Mouse (Mus musculus) neural tube, embryonic 15.5 days (tissue): ENCODE data around the gene Pm20d1. TPM values are rescaled to one million over a fixed set of nuclear protein-coding genes. Genes with fewer than 3 reads are reported as not detected.
"Not testable (repeated sequence)": the region's sequence is repeated elsewhere in the genome, so short reads cannot be mapped to it uniquely, and the experiment has no call there.

Experiments used
- ATAC-seq: fragments of 200-750 bp; cut with Nextera tagmentation; 2 replicates; pipeline ENCODE4 v1.8.0; 2017; ENCODE audit warnings: mild to moderate bottlenecking, moderate TSS enrichment, moderate library complexity; ENCODE audit not compliant: low FRiP score
- H3K27ac ChIP-seq: fragments of 300-500 bp; sonication (generic); replicated peaks from 2 replicates; pipeline ENCODE4 v1.5.1; 2015; ENCODE audit warnings: mild to moderate bottlenecking, inconsistent platforms
- H3K27me3 ChIP-seq: fragments of 300-500 bp; sonication (generic); replicated peaks from 2 replicates; pipeline ENCODE4 v1.6.1; 2015; ENCODE audit warnings: inconsistent platforms
- H3K36me3 ChIP-seq: fragments of 300-500 bp; sonication (generic); 2 replicates; pipeline ENCODE4 v1.6.1; 2015; ENCODE audit warnings: inconsistent platforms
- H3K4me1 ChIP-seq: fragments of 300-500 bp; sonication (generic); 2 replicates; pipeline ENCODE4 v1.6.1; 2015; ENCODE audit warnings: inconsistent platforms
- H3K4me2 ChIP-seq: fragments of 300-500 bp; sonication (generic); 2 replicates; pipeline ENCODE4 v1.6.1; 2015; ENCODE audit warnings: inconsistent platforms, mild to moderate bottlenecking, moderate library complexity
- H3K4me3 ChIP-seq: fragments of 300-500 bp; sonication (generic); replicated peaks from 2 replicates; pipeline ENCODE4 v1.5.1; 2015; ENCODE audit warnings: mild to moderate bottlenecking, inconsistent platforms
- H3K9ac ChIP-seq: fragments of 300-500 bp; sonication (generic); replicated peaks from 2 replicates; pipeline ENCODE4 v1.6.1; 2015; ENCODE audit warnings: mild to moderate bottlenecking, inconsistent platforms
- H3K9me3 ChIP-seq: fragments of 300-500 bp; sonication (generic); replicated peaks from 2 replicates; pipeline ENCODE4 v1.6.1; 2016; ENCODE audit warnings: inconsistent platforms
- WGBS: fragments of 180-500 bp; shearing (Covaris S2); methylation state at CpG from one replicate; pipeline ENCODE4 v1.1.7; 2015; ENCODE audit warnings: mixed read lengths; 5-methylcytosine and 5-hydroxymethylcytosine counted together
- polyA plus RNA-seq: library from polyadenylated mRNA; unstranded; fragments of >200 nt; fragmentation: Nextera tagmentation; extraction: Ambion mirVana; gene quantifications from 2 replicates; pipeline ENCODE4 v1.2.1, GENCODE M21; 2015

Pm20d1 gene
- polyA plus RNA-seq, 1 experiment from 2014 or later = 0.13 TPM

GRCm38 (mm10) chr1:131801071-131801470, 3.9 kb downstream of the Pm20d1 start:
- 92% methylated on average over 8 of the region's 8 CpGs for WGBS

GRCm38 (mm10) chr1:131802652-131803051, 5.5 kb downstream of the Pm20d1 start:
- 94% methylated on average over 5 of the region's 5 CpGs for WGBS
- no peak overlapping the region for H3K27ac ChIP-seq
- H3K4me3 ChIP-seq = no peak overlapping the region
- no peak overlapping the region for H3K9ac ChIP-seq
- no peak for ATAC-seq
- no peaks in the 10 kb centered on the region for H3K9me3 ChIP-seq
- H3K36me3 ChIP-seq = no peaks in the 10 kb centered on the region
- H3K27me3 ChIP-seq = no peaks in the 10 kb centered on the region
- no peak overlapping the region for H3K4me2 ChIP-seq
- H3K4me1 ChIP-seq = peaks cover under 1% of the 10 kb centered on the region; the same call in 1 of the 2 replicates

More at GRCm38 (mm10) chr1:131801071-131801470, 3.9 kb downstream of the Pm20d1 start:
- ATAC-seq = no peak
- no peak overlapping the region for H3K27ac ChIP-seq
- no peaks in the 10 kb centered on the region for H3K27me3 ChIP-seq
- no peaks in the 10 kb centered on the region for H3K9me3 ChIP-seq
- no peak overlapping the region for H3K4me3 ChIP-seq
- no peaks in the 10 kb centered on the region for H3K36me3 ChIP-seq
- no peak overlapping the region for H3K4me2 ChIP-seq
- no peak overlapping the region for H3K9ac ChIP-seq
- peaks cover 7% of the 10 kb centered on the region for H3K4me1 ChIP-seq

- Histone ChIP-seq H3K27me3 (no peaks in the 10 kb centered on the region), H3K27ac (no peak overlapping the region), H3K9me3 (no peaks in the 10 kb centered on the region), H3K36me3 (no peaks in the 10 kb centered on the region), H3K4me2 (no peak overlapping the region), H3K4me3 (no peak overlapping the region), H3K4me1 (no peaks in the 10 kb centered on the region), H3K9ac (no peak overlapping the region)
- 98% methylated on average over 3 of the region's 3 CpGs for WGBS
- no peak for ATAC-seq
Measured at GRCm38 (mm10) chr1:131804166-131804565, 7.0 kb downstream of the Pm20d1 start.

GRCm38 (mm10) chr1:131808986-131809385, 11.8 kb downstream of the Pm20d1 start:
- 85% methylated on average over 1 of the region's 1 CpGs for WGBS
- H3K36me3 ChIP-seq = no peaks in the 10 kb centered on the region
- H3K9me3 ChIP-seq = no peaks in the 10 kb centered on the region

GRCm38 (mm10) chr1:131809651-131810050, 12.5 kb downstream of the Pm20d1 start:
- H3K9ac ChIP-seq = no peak overlapping the region
- WGBS = 72% methylated on average over 2 of the region's 2 CpGs
- no peaks in the 10 kb centered on the region for H3K36me3 ChIP-seq
- no peak overlapping the region for H3K27ac ChIP-seq
- no peak for ATAC-seq
- H3K4me2 ChIP-seq = no peak overlapping the region
- no peaks in the 10 kb centered on the region for H3K9me3 ChIP-seq
- H3K27me3 ChIP-seq = no peaks in the 10 kb centered on the region
- no peak overlapping the region for H3K4me3 ChIP-seq
- no peaks in the 10 kb centered on the region for H3K4me1 ChIP-seq

More at GRCm38 (mm10) chr1:131808986-131809385, 11.8 kb downstream of the Pm20d1 start:
- Histone ChIP-seq H3K27me3 (no peaks in the 10 kb centered on the region), H3K4me1 (no peaks in the 10 kb centered on the region), H3K4me3 (no peak overlapping the region), H3K27ac (no peak overlapping the region), H3K4me2 (no peak overlapping the region), H3K9ac (no peak overlapping the region)
- ATAC-seq = no peak

GRCm38 (mm10) chr1:131811393-131811792, 14.2 kb downstream of the Pm20d1 start:
- H3K9me3 ChIP-seq = no peaks in the 10 kb centered on the region
- ATAC-seq = no peak
- no peaks in the 10 kb centered on the region for H3K36me3 ChIP-seq
- no peaks in the 10 kb centered on the region for H3K27me3 ChIP-seq
- no peak overlapping the region for H3K27ac ChIP-seq
- no peak overlapping the region for H3K4me3 ChIP-seq
- H3K9ac ChIP-seq = no peak overlapping the region
- 84% methylated on average over 1 of the region's 1 CpGs for WGBS
- H3K4me2 ChIP-seq = no peak overlapping the region
- H3K4me1 ChIP-seq = no peaks in the 10 kb centered on the region

- H3K27me3 ChIP-seq = no peaks in the 10 kb centered on the region
- ATAC-seq = no peak
- no peaks in the 10 kb centered on the region for H3K9me3 ChIP-seq
- H3K4me2 ChIP-seq = no peak overlapping the region
- no peak overlapping the region for H3K9ac ChIP-seq
- H3K4me1 ChIP-seq = no peaks in the 10 kb centered on the region
- no peaks in the 10 kb centered on the region for H3K36me3 ChIP-seq
- WGBS = 78% methylated on average over 9 of the region's 9 CpGs
- no peak overlapping the region for H3K4me3 ChIP-seq
- no peak overlapping the region for H3K27ac ChIP-seq
Measured at GRCm38 (mm10) chr1:131812006-131812405, 14.8 kb downstream of the Pm20d1 start.

GRCm38 (mm10) chr1:131812631-131813295, 15.6 kb downstream of the Pm20d1 start:
- no peak for ATAC-seq
- no peak overlapping the region for H3K27ac ChIP-seq
- WGBS = 91% methylated on average over 9 of the region's 9 CpGs
- H3K36me3 ChIP-seq = no peaks in the 10 kb centered on the region
- H3K9ac ChIP-seq = no peak overlapping the region
- H3K4me1 ChIP-seq = no peaks in the 10 kb centered on the region
- H3K4me2 ChIP-seq = no peak overlapping the region
- H3K27me3 ChIP-seq = no peaks in the 10 kb centered on the region
- no peaks in the 10 kb centered on the region for H3K9me3 ChIP-seq
- no peak overlapping the region for H3K4me3 ChIP-seq

- no peak overlapping the region for H3K9ac ChIP-seq
- H3K4me3 ChIP-seq = no peak overlapping the region
- H3K9me3 ChIP-seq = no peaks in the 10 kb centered on the region
- no peaks in the 10 kb centered on the region for H3K36me3 ChIP-seq
- no peaks in the 10 kb centered on the region for H3K4me1 ChIP-seq
- no peaks in the 10 kb centered on the region for H3K27me3 ChIP-seq
- 93% methylated on average over 4 of the region's 4 CpGs for WGBS
- no peak overlapping the region for H3K4me2 ChIP-seq
- ATAC-seq = no peak
- no peak overlapping the region for H3K27ac ChIP-seq
Measured at GRCm38 (mm10) chr1:131813731-131814130, 16.6 kb downstream of the Pm20d1 start.

- WGBS = 89% methylated on average over 3 of the region's 3 CpGs
- no peak for ATAC-seq
Measured at GRCm38 (mm10) chr1:131814191-131814590, 17.0 kb downstream of the Pm20d1 start.

GRCm38 (mm10) chr1:131816886-131817285, 19.7 kb downstream of the Pm20d1 start:
- Histone ChIP-seq H3K27me3 (no peaks in the 10 kb centered on the region), H3K4me3 (no peak overlapping the region), H3K4me2 (no peak overlapping the region), H3K36me3 (no peaks in the 10 kb centered on the region), H3K27ac (no peak overlapping the region), H3K4me1 (no peaks in the 10 kb centered on the region), H3K9me3 (no peaks in the 10 kb centered on the region), H3K9ac (no peak overlapping the region)
- WGBS = 82% methylated on average over 6 of the region's 6 CpGs
- ATAC-seq = no peak

More at GRCm38 (mm10) chr1:131814191-131814590, 17.0 kb downstream of the Pm20d1 start:
- Histone ChIP-seq H3K27me3 (no peaks in the 10 kb centered on the region), H3K4me3 (no peak overlapping the region), H3K4me1 (no peaks in the 10 kb centered on the region), H3K27ac (no peak overlapping the region), H3K9ac (no peak overlapping the region), H3K36me3 (no peaks in the 10 kb centered on the region), H3K9me3 (no peaks in the 10 kb centered on the region), H3K4me2 (no peak overlapping the region)

- H3K27me3 ChIP-seq, H3K27ac ChIP-seq, H3K4me2 ChIP-seq, H3K4me3 ChIP-seq, H3K4me1 ChIP-seq, H3K9ac ChIP-seq, ATAC-seq, H3K36me3 ChIP-seq, H3K9me3 ChIP-seq: not testable (repeated sequence)
- WGBS = 69% methylated on average over 9 of the region's 9 CpGs
Measured at GRCm38 (mm10) chr1:131820353-131820752, 23.2 kb downstream of the Pm20d1 start.
